ENCODE assay signal across 8 mouse cellular contexts in genomic region chr7:24112156-24112856, GRCm38 (mm10). TPM values are rescaled to one million over a fixed set of nuclear protein-coding genes. Genes with fewer than 3 reads are reported as not detected.
DNase-seq lines count a peak whose midpoint lies in the region; ATAC-seq and TF ChIP-seq lines count a peak whose summit lies in the region.

TSS of gene Zfp112 (plus strand) at chr7:24112314.

- H3K4me3 ChIP-seq in forebrain, embryonic 10.5 days, result peak within 1 kb of the TSS; percentile 73
- peak within 1 kb of the TSS; percentile 83 for H3K4me3 ChIP-seq in heart, embryonic 13.5 days
- H3K4me3 ChIP-seq in myocyte, result peak within 1 kb of the TSS; percentile 73

- WGBS in forebrain, embryonic 10.5 days, result 3% methylated on average over 23 of the region's 23 CpGs
- WGBS in heart, embryonic 13.5 days, result under 1% methylated on average over 23 of the region's 23 CpGs

- peak within 1 kb of the TSS; percentile 89 for H3K9ac ChIP-seq in heart, embryonic 13.5 days

- no peaks in the 10 kb centered on the region for H3K79me2 ChIP-seq in myocyte (ENCODE audit: control insufficient read depth, insufficient read depth)

- peak; percentile 10 for TF ChIP-seq POLR2A in myocyte (IDR thresholded peaks at IDR 0.05; ENCODE audit: insufficient read length, low read depth)

- DNase-seq in thymus, postnatal 0 days (ENCODE audit: low spot score), result peak; percentile 16
- no peak for DNase-seq in thymus, adult 18-20 months
- DNase-seq in forebrain, embryonic 10.5 days (ENCODE audit: extremely low spot score, low spot score), result peak; percentile 87
- peak; percentile 87 for DNase-seq in kidney, postnatal 10 days
- peak; percentile 77 for DNase-seq in liver
- peak; percentile 86 for DNase-seq in testis, postnatal 14 days (ENCODE audit: low spot score)

- no peaks in the 10 kb centered on the region for H3K27me3 ChIP-seq in forebrain, embryonic 10.5 days (ENCODE audit: poor library complexity, severe bottlenecking)
- H3K27me3 ChIP-seq in heart, embryonic 13.5 days (replicated peaks), result no peaks in the 10 kb centered on the region
- no peaks in the 10 kb centered on the region for H3K27me3 ChIP-seq in myocyte (ENCODE audit: control insufficient read depth, insufficient read depth, insufficient read length)

- H3K9me3 ChIP-seq in forebrain, embryonic 10.5 days, result peaks cover 33% of the 10 kb centered on the region
- H3K9me3 ChIP-seq in heart, embryonic 13.5 days, result peaks cover 15% of the 10 kb centered on the region

- H3K4me2 ChIP-seq in heart, embryonic 13.5 days, result peak within 1 kb of the TSS; percentile 85
- peak within 1 kb of the TSS; percentile 98 for H3K4me2 ChIP-seq in myocyte (ENCODE audit: low read depth)

- peaks cover 27% of the 10 kb centered on the region for H3K36me3 ChIP-seq in forebrain, embryonic 10.5 days (replicated peaks)
- H3K36me3 ChIP-seq in heart, embryonic 13.5 days, result peaks cover 27% of the 10 kb centered on the region
- H3K36me3 ChIP-seq in myocyte (ENCODE audit: control insufficient read depth, insufficient read depth), result peaks cover 4% of the 10 kb centered on the region

- peak within 1 kb of the TSS; percentile 81 for H3K27ac ChIP-seq in forebrain, embryonic 10.5 days
- H3K27ac ChIP-seq in heart, embryonic 13.5 days (replicated peaks), result peak within 1 kb of the TSS; percentile 84

- peak within 1 kb of the TSS; percentile 11 for H3ac ChIP-seq in myocyte (ENCODE audit: control insufficient read depth, insufficient read length)

- H3K4me1 ChIP-seq in forebrain, embryonic 10.5 days, result peaks cover 8% of the 10 kb centered on the region
- H3K4me1 ChIP-seq in heart, embryonic 13.5 days, result peaks cover 7% of the 10 kb centered on the region

- peak; percentile 87 for ATAC-seq in heart, embryonic 13.5 days (ENCODE audit: extremely low read depth, insufficient number of reproducible peaks, low FRiP score, low TSS enrichment)

TF ChIP-seq in myocyte, 11 proteins besides CTCF, POLR2A, EP300 and RAD21:
- TF ChIP-seq MYOG (IDR thresholded peaks at IDR 0.05; ENCODE audit: control insufficient read depth in 1 of 3, insufficient read depth in 1 of 3, insufficient read length in 2 of 3, low read depth in 2 of 3), result no peak
- peak in 1 of 3 experiments; percentile 11 for TF ChIP-seq MYOD1 (IDR thresholded peaks at IDR 0.05; ENCODE audit: control insufficient read depth in 1 of 3, insufficient read length in 2 of 3, low read depth in 2 of 3)
- no peak for TF ChIP-seq REST (IDR thresholded peaks at IDR 0.05; ENCODE audit: insufficient read depth, insufficient read length)
TF ChIP-seq in myocyte: peak in this region for 1.

RNA-seq across cellular contexts. Expression of gene Zfp112, which starts in this region (rescaled TPM):
- polyA plus RNA-seq in thymus, postnatal 0 days (2015; fragmentation: Nextera tagmentation; extraction: Ambion mirVana), result 1.3 and 2.2 TPM in 2 replicates
- polyA plus RNA-seq in forebrain, embryonic 10.5 days (2016; fragmentation: Nextera tagmentation; extraction: Ambion mirVana), result 3.3 and 4.0 TPM in 2 replicates
- polyA plus RNA-seq in heart, embryonic 13.5 days (2015; fragmentation: Nextera tagmentation; extraction: Ambion mirVana), result 4.5 and 5.4 TPM in 2 replicates
- 1.2 TPM for polyA plus RNA-seq in myocyte (2012; fragmentation: generic; extraction: Trizol)

Comparison
In these comparisons a context has a peak if more than half of its experiments do, and no peak if none do; other contexts are left out.
1. DNase-seq: peak in thymus, postnatal 0 days (single experiment), forebrain, embryonic 10.5 days (single experiment), kidney, postnatal 10 days (single experiment), liver (single experiment) and testis, postnatal 14 days (single experiment); none in thymus, adult 18-20 months (0 of 2).
2. Peak in every context shown above with its lines, with median percentiles within 50 percentile points of each other: H3K4me3 ChIP-seq.